Mouse (Mus musculus) ES-E14 (cell line): ENCODE data around the gene 4930595D18Rik. TPM values are rescaled to one million over a fixed set of nuclear protein-coding genes. Genes with fewer than 3 reads are reported as not detected.

Source experiments
- DNase-seq: peaks from one replicate; pipeline ENCODE4 v3.0.0-alpha.2; 2013; ENCODE audit warnings: low read depth, low spot score
- H3K27ac ChIP-seq: 2 replicates; pipeline ENCODE4 v1.5.1; 2012; ENCODE audit warnings: low read depth, mild to moderate bottlenecking, low read length, moderate library complexity, mixed read lengths; ENCODE audit not compliant: poor library complexity, insufficient read depth, severe bottlenecking
- H3K36me3 ChIP-seq: 2 replicates; pipeline ENCODE4 v1.6.1; 2012; ENCODE audit warnings: mild to moderate bottlenecking, low read length, moderate library complexity, mixed read lengths; ENCODE audit not compliant: control insufficient read depth, poor library complexity, insufficient read depth, severe bottlenecking
- H3K4me1 ChIP-seq, 2 experiments: fragments of 150-350 bp in 1 of 2; sonication (generic) in 1 of 2; 2 replicates each; pipeline ENCODE4 v1.6.1; 2012; ENCODE audit warnings: low read length in 2 of 2, mild to moderate bottlenecking in 1 of 2, mixed read lengths in 1 of 2; ENCODE audit not compliant: control insufficient read depth in 2 of 2, insufficient read depth in 2 of 2, poor library complexity in 1 of 2
- H3K4me3 ChIP-seq, 2 experiments: fragments of 150-350 bp in 1 of 2; sonication (generic) in 1 of 2; 2 replicates each; pipeline ENCODE4 v1.5.1; 2012; ENCODE audit warnings: low read length in 2 of 2, low read depth in 1 of 2, mild to moderate bottlenecking in 1 of 2, mixed read lengths in 1 of 2; ENCODE audit not compliant: insufficient read depth in 1 of 2, poor library complexity in 1 of 2, severe bottlenecking in 1 of 2
- H3K9ac ChIP-seq: 2 replicates; pipeline ENCODE4 v1.6.1; 2012; ENCODE audit warnings: low read depth, mild to moderate bottlenecking, low read length, mixed read lengths; ENCODE audit not compliant: poor library complexity, insufficient read depth, severe bottlenecking
- H3K9me3 ChIP-seq: fragments of 150-350 bp; sonication (generic); 2 replicates; pipeline ENCODE4 v1.6.1; 2012; ENCODE audit warnings: low read depth, mild to moderate bottlenecking, low read length; ENCODE audit not compliant: control insufficient read depth, insufficient read depth
- CHD2 ChIP-seq: IDR thresholded peaks from 2 replicates; pipeline ENCODE4 v1.6.1; 2014; ENCODE audit warnings: mild to moderate bottlenecking, low read depth, low read length, inconsistent platforms
- HCFC1 ChIP-seq: IDR thresholded peaks from 2 replicates; pipeline ENCODE4 v1.6.1; 2012; ENCODE audit warnings: low read length, inconsistent platforms, borderline replicate concordance; ENCODE audit not compliant: insufficient read depth
- MAFK ChIP-seq: IDR thresholded peaks from 2 replicates; pipeline ENCODE4 v1.6.1; 2014; ENCODE audit warnings: mild to moderate bottlenecking, low read depth, low read length, inconsistent platforms; ENCODE audit not compliant: insufficient read depth
- ZC3H11A ChIP-seq: IDR thresholded peaks from 2 replicates; pipeline ENCODE4 v1.6.1; 2012; ENCODE audit warnings: low read depth, mild to moderate bottlenecking, inconsistent platforms, low read length, borderline replicate concordance
- ZNF384 ChIP-seq: IDR thresholded peaks from 2 replicates; pipeline ENCODE4 v1.6.1; 2012; ENCODE audit warnings: low read depth, low read length, inconsistent platforms
- in situ Hi-C, 2 experiments: fragments of 600-800 bp; cut with MboI; formaldehyde crosslinking; loops; one replicate each; pipeline ENCODE4 v1.15.1; 2025; ENCODE audit warnings: low sequenced_read_pairs in 2 of 2, inconsistent platforms in 1 of 2; ENCODE audit not compliant: unreplicated experiment in 2 of 2
- total RNA-seq: library from RNA; depleted of rRNA; stranded (reverse); fragments of 300-350 nt; gene quantifications from 2 replicates; pipeline ENCODE4 v1.2.3, GENCODE M21; 2012

4930595D18Rik gene
- total RNA-seq, 1 experiment: not detected

GRCm38 (mm10) chr12:111134791-111135733 is 49.2 kb downstream of the 4930595D18Rik start:
- Histone ChIP-seq H3K9me3 (no peaks in the 10 kb centered on the region), H3K4me3 (no peak overlapping the region), H3K27ac (no peak overlapping the region), H3K9ac (no peak overlapping the region), H3K4me1 (no peaks in the 10 kb centered on the region), H3K36me3 (no peaks in the 10 kb centered on the region)
- no peak for DNase-seq
- in situ Hi-C loops: no loop called here
- TF ChIP-seq CHD2 (no peak), ZC3H11A (no peak), MAFK (no peak), ZNF384 (no peak), HCFC1 (no peak)

GRCm38 (mm10) chr12:111134169-111134568 is 50.1 kb downstream of the 4930595D18Rik start:
- Histone ChIP-seq H3K9ac (no peak overlapping the region), H3K4me3 (no peak overlapping the region), H3K36me3 (no peaks in the 10 kb centered on the region), H3K4me1 (no peaks in the 10 kb centered on the region), H3K9me3 (no peaks in the 10 kb centered on the region), H3K27ac (no peak overlapping the region)
- in situ Hi-C loops: no loop called here
- no peak for DNase-seq
- TF ChIP-seq ZNF384 (no peak), ZC3H11A (no peak), CHD2 (no peak), MAFK (no peak), HCFC1 (no peak)

GRCm38 (mm10) chr12:111125666-111126065 is 58.6 kb downstream of the 4930595D18Rik start:
- Histone ChIP-seq H3K9ac (no peak overlapping the region), H3K27ac (no peak overlapping the region), H3K4me1 (no peaks in the 10 kb centered on the region), H3K4me3 (no peak overlapping the region), H3K36me3 (no peaks in the 10 kb centered on the region), H3K9me3 (no peaks in the 10 kb centered on the region)
- no peak for TF ChIP-seq ZC3H11A
- TF ChIP-seq MAFK: no peak
- TF ChIP-seq CHD2: no peak
- TF ChIP-seq ZNF384: no peak
- no peak for TF ChIP-seq HCFC1
- in situ Hi-C loops: no loop called here
- DNase-seq: no peak

GRCm38 (mm10) chr12:111124601-111125260 is 59.6 kb downstream of the 4930595D18Rik start:
- Histone ChIP-seq H3K9ac (no peak overlapping the region), H3K9me3 (no peaks in the 10 kb centered on the region), H3K36me3 (no peaks in the 10 kb centered on the region; the same call in 1 of the 2 replicates), H3K4me1 (no peaks in the 10 kb centered on the region), H3K27ac (no peak overlapping the region), H3K4me3 (no peak overlapping the region)
- in situ Hi-C loops: no loop called here
- TF ChIP-seq MAFK (no peak), HCFC1 (no peak), ZC3H11A (no peak), CHD2 (no peak), ZNF384 (no peak)
- DNase-seq: no peak
